Mouse (Mus musculus): Measurements from ENCODE around the gene Ifitm2.

- TF ChIP-seq CTCF (IDR thresholded peaks at IDR 0.05; ENCODE audit: control insufficient read depth, insufficient read depth, low read length) (no peak), POLR2A (IDR thresholded peaks at IDR 0.05; ENCODE audit: borderline replicate concordance, control insufficient read depth, low read depth, low read length) (no peak)
Observed at GRCm38 (mm10) chr7:140974940-140975339, 19.2 kb upstream of the Ifitm2 start.
